19 mouse cellular contexts compared by ENCODE assay signal in the genomic region with DNA sequence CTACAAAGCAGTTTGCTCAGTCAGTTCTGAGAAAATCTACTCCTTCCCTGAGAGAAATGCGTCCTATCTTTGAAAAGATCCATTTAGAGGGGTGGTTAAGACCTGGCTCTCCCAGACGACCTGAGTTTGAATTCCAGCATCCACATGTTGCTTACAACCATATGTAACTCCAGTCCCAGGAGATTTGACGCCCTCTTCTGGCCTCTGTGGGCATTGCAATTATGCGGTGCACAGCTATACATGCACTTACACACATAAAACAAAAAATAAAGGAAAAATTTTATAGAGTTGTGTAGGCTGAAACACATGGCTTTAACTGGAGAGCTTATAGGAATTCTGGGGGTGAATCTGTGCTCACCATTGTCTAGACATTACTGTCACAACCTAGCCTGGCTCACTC.
A peak's percentile ranks its signal among the peaks of the same experiment; 100 is the strongest.
DNase-seq lines count a peak whose midpoint lies in the region; ATAC-seq and TF ChIP-seq lines count a peak whose summit lies in the region.
"Had no signal": no experiment of that assay in that cellular context is flagged by ENCODE, and none has a peak within 500 bp of the region (broad histone marks: within the 10 kb centered on the region; RNA-seq: fewer than 3 reads in every experiment).

No protein-coding gene starts in this region.

- H3K27me3 ChIP-seq in hindbrain, postnatal 0 days (ENCODE audit: insufficient read depth, low read length) = no peaks in the 10 kb centered on the region
- no peaks in the 10 kb centered on the region for H3K27me3 ChIP-seq in hindbrain, embryonic 14.5 days (ENCODE audit: control insufficient read depth, insufficient read depth, low read length)
- H3K27me3 ChIP-seq in thymus, adult 2 months (ENCODE audit: control insufficient read depth, insufficient read depth, low read length) = no peaks in the 10 kb centered on the region
- H3K27me3 ChIP-seq: embryonic facial prominence, embryonic 12.5 days; forebrain, embryonic 15.5 days; heart, embryonic 13.5 days; limb, embryonic 13.5 days; neural tube, embryonic 15.5 days had no signal

- DNase-seq in hindbrain, postnatal 0 days (ENCODE audit: low spot score) = no peak
- DNase-seq in hindbrain, embryonic 14.5 days (ENCODE audit: low spot score) = no peak
- peak; percentile 5 for DNase-seq in thymus, postnatal 14 days
- no peak for DNase-seq in thymus, adult 2 months
- peak; percentile 2 for DNase-seq in MEL-GATA-1-ER (ENCODE audit: extremely low read depth, low read depth)
- DNase-seq in testis, postnatal 14 days (ENCODE audit: low spot score) = peak; percentile 16
- DNase-seq in layer of hippocampus, postnatal 10 days (ENCODE audit: low spot score in 2 of 2) = no peak
- DNase-seq in urinary bladder, adult 2 months (ENCODE audit: low spot score) = no peak
- DNase-seq: adrenal gland, postnatal 14 days; cerebellum, adult 8-10 months; heart, postnatal 36 days; right cerebral cortex, postnatal 25 days had no signal

- 57% methylated on average over 4 of the region's 4 CpGs for WGBS in hindbrain, postnatal 0 days
- 68% methylated on average over 4 of the region's 4 CpGs for WGBS in hindbrain, embryonic 14.5 days
- 67% methylated on average over 4 of the region's 4 CpGs for WGBS in thymus, adult 2 months

- no peak for TF ChIP-seq POLR2A in thymus, adult 2 months (IDR thresholded peaks at IDR 0.05; ENCODE audit: control insufficient read depth, extremely low read depth, insufficient read depth, low read length, poor library complexity)

- H3K4me3 ChIP-seq in hindbrain, postnatal 0 days (ENCODE audit: low read length) = no peak overlapping the region
- H3K4me3 ChIP-seq in hindbrain, embryonic 14.5 days (replicated peaks; ENCODE audit: low read length) = no peak overlapping the region
- H3K4me3 ChIP-seq in thymus, adult 2 months (ENCODE audit: control insufficient read depth, insufficient read depth, low read length) = no peak overlapping the region
- H3K4me3 ChIP-seq: embryonic facial prominence, embryonic 12.5 days; forebrain, embryonic 15.5 days; heart, embryonic 13.5 days; limb, embryonic 13.5 days; myocyte; neural tube, embryonic 15.5 days had no signal

- no peak overlapping the region for H3K9ac ChIP-seq in hindbrain, postnatal 0 days (replicated peaks; ENCODE audit: low read length)
- no peak overlapping the region for H3K9ac ChIP-seq in hindbrain, embryonic 14.5 days
- H3K9ac ChIP-seq: embryonic facial prominence, embryonic 12.5 days; forebrain, embryonic 15.5 days; heart, embryonic 13.5 days; limb, embryonic 13.5 days; neural tube, embryonic 15.5 days had no signal

- H3K4me1 ChIP-seq in hindbrain, postnatal 0 days (ENCODE audit: insufficient read depth, low read length) = no peaks in the 10 kb centered on the region
- H3K4me1 ChIP-seq in hindbrain, embryonic 14.5 days (replicated peaks; ENCODE audit: control insufficient read depth, insufficient read depth, low read length) = no peaks in the 10 kb centered on the region
- H3K4me1 ChIP-seq in thymus, adult 2 months (replicated peaks; ENCODE audit: control insufficient read depth, insufficient read depth, low read length) = no peaks in the 10 kb centered on the region
- H3K4me1 ChIP-seq: embryonic facial prominence, embryonic 12.5 days; forebrain, embryonic 15.5 days; heart, embryonic 13.5 days; limb, embryonic 13.5 days; neural tube, embryonic 15.5 days had no signal

- no peaks in the 10 kb centered on the region for H3K36me3 ChIP-seq in hindbrain, postnatal 0 days (ENCODE audit: insufficient read depth, low read length)
- no peaks in the 10 kb centered on the region for H3K36me3 ChIP-seq in hindbrain, embryonic 14.5 days (replicated peaks; ENCODE audit: control insufficient read depth, insufficient read depth)
- H3K36me3 ChIP-seq in thymus, adult 2 months (ENCODE audit: control insufficient read depth, insufficient read depth, low read length) = no peaks in the 10 kb centered on the region
- H3K36me3 ChIP-seq: embryonic facial prominence, embryonic 12.5 days; forebrain, embryonic 15.5 days; heart, embryonic 13.5 days; limb, embryonic 13.5 days; neural tube, embryonic 15.5 days had no signal

- no peak overlapping the region for H3K4me2 ChIP-seq in hindbrain, postnatal 0 days (ENCODE audit: low read depth, low read length)
- no peak overlapping the region for H3K4me2 ChIP-seq in hindbrain, embryonic 14.5 days (replicated peaks)
- H3K4me2 ChIP-seq: embryonic facial prominence, embryonic 12.5 days; forebrain, embryonic 15.5 days; heart, embryonic 13.5 days; limb, embryonic 13.5 days; midbrain, embryonic 11.5 days; neural tube, embryonic 15.5 days had no signal

- no peak overlapping the region for H3K27ac ChIP-seq in hindbrain, postnatal 0 days
- H3K27ac ChIP-seq in hindbrain, embryonic 14.5 days = no peak overlapping the region
- no peak overlapping the region for H3K27ac ChIP-seq in thymus, adult 2 months (ENCODE audit: control insufficient read depth, insufficient read depth, low read length)
- H3K27ac ChIP-seq: embryonic facial prominence, embryonic 12.5 days; forebrain, embryonic 15.5 days; heart, embryonic 13.5 days; limb, embryonic 13.5 days; neural tube, embryonic 15.5 days had no signal

- TF ChIP-seq CTCF in hindbrain, postnatal 0 days (IDR thresholded peaks at IDR 0.05; ENCODE audit: low read depth) = peak; percentile 23
- no peak for TF ChIP-seq CTCF in thymus, adult 2 months (IDR thresholded peaks at IDR 0.05; ENCODE audit: borderline replicate concordance, control insufficient read depth, extremely low read depth, insufficient read depth, low read length, poor library complexity)

- H3K9me3 ChIP-seq in hindbrain, postnatal 0 days (ENCODE audit: low read length) = 0 out of 2 replicates have a peak, but pooled peaks cover 3% of the 10 kb centered on the region
- no peaks in the 10 kb centered on the region for H3K9me3 ChIP-seq in hindbrain, embryonic 14.5 days (ENCODE audit: control insufficient read depth, low read length)
- H3K9me3 ChIP-seq: embryonic facial prominence, embryonic 12.5 days; limb, embryonic 13.5 days had no signal

- ATAC-seq in hindbrain, postnatal 0 days = no peak
- no peak for ATAC-seq in hindbrain, embryonic 14.5 days (ENCODE audit: low FRiP score)
- ATAC-seq: forebrain, embryonic 15.5 days had no signal

Comparison
In these comparisons a context has a peak if more than half of its experiments do, and no peak if none do; other contexts are left out.
1. DNase-seq: peak in thymus, postnatal 14 days (single experiment), MEL-GATA-1-ER (single experiment) and testis, postnatal 14 days (single experiment); none in hindbrain, postnatal 0 days (single experiment), hindbrain, embryonic 14.5 days (single experiment), thymus, adult 2 months (single experiment), layer of hippocampus, postnatal 10 days (0 of 2) and urinary bladder, adult 2 months (single experiment).